8 mouse cellular contexts compared by ENCODE assay signal in genomic region chr8:88198945-88199571, GRCm38 (mm10). TPM values are rescaled to one million over a fixed set of nuclear protein-coding genes. Genes with fewer than 3 reads are reported as not detected.
DNase-seq lines count a peak whose midpoint lies in the region; ATAC-seq lines count a peak whose summit lies in the region.

Tent4b (plus strand) TSS chr8:88199213.

- peak; percentile 93 for DNase-seq in ZHBTc4 (ENCODE audit: low read depth, low spot score)
- DNase-seq in gastrocnemius, adult 8-10 months (ENCODE audit: low spot score in 2 of 2), result peak; percentile 93 to 94
- DNase-seq in hindlimb bud, embryonic 11.5 days (ENCODE audit: extremely low spot score, low read depth, low spot score), result peak; percentile 44
- DNase-seq in left cerebral cortex, adult 8-10 months (ENCODE audit: low spot score in 2 of 2), result peak; percentile 84 to 89
- peak; percentile 95 for DNase-seq in right cerebral cortex, postnatal 10 days (ENCODE audit: low spot score in 2 of 2)
- peak; percentile 95 for DNase-seq in urinary bladder, postnatal 25 days (ENCODE audit: low spot score)

- peak within 1 kb of the TSS; percentile 98 for H3K4me3 ChIP-seq in megakaryocyte, embryonic 14.5 days (replicated peaks)

- peaks cover 25% of the 10 kb centered on the region for H3K36me3 ChIP-seq in megakaryocyte, embryonic 14.5 days (replicated peaks; ENCODE audit: low read length)

- peaks cover 49% of the 10 kb centered on the region for H3K4me1 ChIP-seq in megakaryocyte, embryonic 14.5 days

- H3K9me3 ChIP-seq in megakaryocyte, embryonic 14.5 days, result no peaks in the 10 kb centered on the region

- H3K27me3 ChIP-seq in megakaryocyte, embryonic 14.5 days (replicated peaks), result peaks cover 7% of the 10 kb centered on the region

- ATAC-seq in common myeloid progenitor, adult 5-6 weeks (replicated peaks; ENCODE audit: low read depth, poor library complexity, severe bottlenecking), result peak; percentile 79

RNA-seq across cellular contexts. Expression of gene Tent4b, which starts in this region (rescaled TPM):
- total RNA-seq in common myeloid progenitor, adult 5-6 weeks (2017), result 46.1 and 46.8 TPM in 2 replicates
- 10 to 100 TPM; 12.1 to 16.0 (median 13.5) TPM for total RNA-seq in gastrocnemius, adult 8-10 months (2022)
- total RNA-seq in left cerebral cortex, adult 8-10 months (2022), result 10 to 100 TPM; 35.8 to 39.8 (median 38.2) TPM
- 3.2 and 5.4 TPM in 2 replicates for polyA plus RNA-seq in megakaryocyte, embryonic 14.5 days (2012; ENCODE audit: insufficient read depth, low replicate concordance)

Comparison
In these comparisons a context has a peak if more than half of its experiments do, and no peak if none do; other contexts are left out.
1. Peak in every context shown above with its lines: DNase-seq, ATAC-seq and H3K4me3 ChIP-seq.
2. DNase-seq: peak in every context shown above with its lines; median percentile 95 in right cerebral cortex, postnatal 10 days; 95 in urinary bladder, postnatal 25 days; 94 in gastrocnemius, adult 8-10 months; 93 in ZHBTc4; 86 in left cerebral cortex, adult 8-10 months; 44 in hindlimb bud, embryonic 11.5 days.